Mouse (Mus musculus) MEL (cell line): ENCODE data around the gene Hpcal1. TPM values are rescaled to one million over a fixed set of nuclear protein-coding genes. Genes with fewer than 3 reads are reported as not detected.

Experiments used
- DNase-seq: peaks from one replicate; pipeline ENCODE4 v3.0.0; 2011; ENCODE audit warnings: low read depth, low spot score
- H3K27ac ChIP-seq: 2 replicates; pipeline ENCODE4 v1.5.1; 2012; ENCODE audit warnings: low read depth, mild to moderate bottlenecking, control low read depth, low read length, moderate library complexity; ENCODE audit not compliant: control insufficient read depth
- H3K27me3 ChIP-seq, 2 experiments: fragments of 150-350 bp in 1 of 2; sonication (generic) in 1 of 2; 2 replicates each; pipeline ENCODE4 v1.6.1; 2012; ENCODE audit warnings: low read length in 2 of 2, mild to moderate bottlenecking in 2 of 2, improper control_type of control experiment in 1 of 2, moderate library complexity in 1 of 2; ENCODE audit not compliant: insufficient read depth in 2 of 2, control insufficient read depth in 1 of 2
- H3K36me3 ChIP-seq, 2 experiments: 2 replicates each; pipeline ENCODE4 v1.6.1; 2012 to 2014; ENCODE audit warnings: low read length in 2 of 2, improper control_type of control experiment in 1 of 2, inconsistent platforms in 1 of 2, mild to moderate bottlenecking in 1 of 2; ENCODE audit not compliant: insufficient read depth in 2 of 2, control insufficient read depth in 1 of 2
- H3K4me1 ChIP-seq, 2 experiments: fragments of 150-350 bp in 1 of 2; sonication (generic) in 1 of 2; 2 replicates each; pipeline ENCODE4 v1.6.1; 2012; ENCODE audit warnings: low read length in 2 of 2, improper control_type of control experiment in 1 of 2, mild to moderate bottlenecking in 1 of 2; ENCODE audit not compliant: insufficient read depth in 2 of 2, control insufficient read depth in 1 of 2
- H3K4me3 ChIP-seq, 2 experiments: fragments of 150-350 bp in 1 of 2; sonication (generic) in 1 of 2; 2 replicates each; pipeline ENCODE4 v1.5.1; 2012; ENCODE audit warnings: low read depth in 2 of 2, low read length in 2 of 2, mild to moderate bottlenecking in 2 of 2, moderate library complexity in 2 of 2, control low read depth in 1 of 2, improper control_type of control experiment in 1 of 2; ENCODE audit not compliant: control insufficient read depth in 1 of 2, insufficient read depth in 1 of 2
- H3K79me2 ChIP-seq: 2 replicates; pipeline ENCODE4 v1.6.1; 2012; ENCODE audit warnings: mild to moderate bottlenecking, low read length, moderate library complexity; ENCODE audit not compliant: control insufficient read depth, poor library complexity, insufficient read depth
- H3K9ac ChIP-seq: 2 replicates; pipeline ENCODE4 v1.6.1; 2012; ENCODE audit warnings: low read depth, mild to moderate bottlenecking, control low read depth, low read length, moderate library complexity; ENCODE audit not compliant: control insufficient read depth, poor library complexity, severe bottlenecking
- H3K9me3 ChIP-seq: fragments of 150-350 bp; sonication (generic); replicated peaks from 2 replicates; pipeline ENCODE4 v1.6.1; 2012; ENCODE audit warnings: mild to moderate bottlenecking, low read length, improper control_type of control experiment, moderate library complexity; ENCODE audit not compliant: insufficient read depth
- BHLHE40 ChIP-seq: IDR thresholded peaks from 2 replicates; pipeline ENCODE4 v1.6.1; 2012; ENCODE audit warnings: low read depth, mild to moderate bottlenecking, inconsistent platforms, low read length, improper control_type of control experiment, borderline replicate concordance
- CHD1 ChIP-seq: IDR thresholded peaks from 2 replicates; pipeline ENCODE4 v1.6.1; 2012; ENCODE audit warnings: low read depth, mild to moderate bottlenecking, inconsistent platforms, low read length, improper control_type of control experiment
- CHD2 ChIP-seq: IDR thresholded peaks from 2 replicates; pipeline ENCODE4 v1.6.1; 2011; ENCODE audit warnings: low read length, improper control_type of control experiment
- CTCF ChIP-seq, 3 experiments: IDR thresholded peaks in 2 of 3; conservative IDR thresholded peaks in 1 of 3; 2 replicates each; pipeline ENCODE4 v1.5.1; 2011 to 2012; ENCODE audit warnings: low read length in 3 of 3, low read depth in 2 of 3, mild to moderate bottlenecking in 2 of 3, improper control_type of control experiment in 1 of 3, inconsistent platforms in 1 of 3, mixed read lengths in 1 of 3, moderate library complexity in 1 of 3; ENCODE audit not compliant: control insufficient read depth in 1 of 3, insufficient read depth in 1 of 3, poor library complexity in 1 of 3, severe bottlenecking in 1 of 3
- E2F4 ChIP-seq: IDR thresholded peaks from 2 replicates; pipeline ENCODE4 v1.6.1; 2011; ENCODE audit warnings: low read depth, low read length, improper control_type of control experiment, borderline replicate concordance
- ELF1 ChIP-seq: IDR thresholded peaks from 2 replicates; pipeline ENCODE4 v1.6.1; 2014; ENCODE audit warnings: low read depth, mild to moderate bottlenecking, inconsistent platforms, low read length, improper control_type of control experiment, moderate library complexity
- EP300 ChIP-seq, 2 experiments: IDR thresholded peaks; 2 replicates each; pipeline ENCODE4 v1.6.1; 2011; ENCODE audit warnings: improper control_type of control experiment in 2 of 2, low read length in 2 of 2, low read depth in 1 of 2, mild to moderate bottlenecking in 1 of 2
- ETS1 ChIP-seq: IDR thresholded peaks from 2 replicates; pipeline ENCODE4 v1.6.1; 2012; ENCODE audit warnings: low read depth, mild to moderate bottlenecking, inconsistent platforms, low read length, improper control_type of control experiment, moderate library complexity
- GABPA ChIP-seq: IDR thresholded peaks from 2 replicates; pipeline ENCODE4 v1.6.1; 2012; ENCODE audit warnings: low read depth, mild to moderate bottlenecking, inconsistent platforms, low read length, improper control_type of control experiment, moderate library complexity
- GATA1 ChIP-seq: IDR thresholded peaks from 2 replicates; pipeline ENCODE4 v1.6.1; 2011; ENCODE audit warnings: low read depth, low read length, improper control_type of control experiment
- HCFC1 ChIP-seq: IDR thresholded peaks from 2 replicates; pipeline ENCODE4 v1.6.1; 2012; ENCODE audit warnings: low read depth, mild to moderate bottlenecking, inconsistent platforms, low read length, improper control_type of control experiment, moderate library complexity
- JUND ChIP-seq: IDR thresholded peaks from 2 replicates; pipeline ENCODE4 v1.6.1; 2011; ENCODE audit warnings: low read depth, mild to moderate bottlenecking, improper control_type of control experiment, low read length
- KAT2A ChIP-seq: conservative IDR thresholded peaks from 2 replicates; pipeline ENCODE4 v1.6.1; 2012; ENCODE audit warnings: low read depth, low read length, improper control_type of control experiment, inconsistent platforms
- MAX ChIP-seq: IDR thresholded peaks from 2 replicates; pipeline ENCODE4 v1.6.1; 2011; ENCODE audit warnings: low read length, improper control_type of control experiment
- MAZ ChIP-seq: IDR thresholded peaks from 2 replicates; pipeline ENCODE4 v1.6.1; 2012; ENCODE audit warnings: low read depth, mild to moderate bottlenecking, inconsistent platforms, low read length, improper control_type of control experiment
- MEF2A ChIP-seq: IDR thresholded peaks from 2 replicates; pipeline ENCODE4 v1.6.1; 2014; ENCODE audit warnings: low read depth, mild to moderate bottlenecking, inconsistent platforms, low read length, improper control_type of control experiment; ENCODE audit not compliant: poor library complexity, insufficient replicate concordance, severe bottlenecking; ENCODE audit errors: extremely low read depth
- MXI1 ChIP-seq: IDR thresholded peaks from 2 replicates; pipeline ENCODE4 v1.6.1; 2011; ENCODE audit warnings: mild to moderate bottlenecking, low read depth, low read length, improper control_type of control experiment
- MYB ChIP-seq: IDR thresholded peaks from 2 replicates; pipeline ENCODE4 v1.6.1; 2011; ENCODE audit warnings: mild to moderate bottlenecking, low read depth, low read length, improper control_type of control experiment
- MYC ChIP-seq: IDR thresholded peaks from 2 replicates; pipeline ENCODE4 v1.6.1; 2011; ENCODE audit warnings: low read depth, mild to moderate bottlenecking, low read length, improper control_type of control experiment, moderate library complexity
- NELFE ChIP-seq: IDR thresholded peaks from 2 replicates; pipeline ENCODE4 v1.6.1; 2011; ENCODE audit warnings: low read depth, low read length, improper control_type of control experiment
- NRF1 ChIP-seq: IDR thresholded peaks from 2 replicates; pipeline ENCODE4 v1.6.1; 2014; ENCODE audit warnings: low read depth, mild to moderate bottlenecking, inconsistent platforms, low read length, improper control_type of control experiment, moderate library complexity; ENCODE audit not compliant: poor library complexity, insufficient read depth, severe bottlenecking
- POLR2A ChIP-seq, 2 experiments: IDR thresholded peaks; 2 replicates each; pipeline ENCODE4 v1.6.1; 2011 to 2012; ENCODE audit warnings: low read length in 2 of 2, mild to moderate bottlenecking in 2 of 2, control low read depth in 1 of 2, improper control_type of control experiment in 1 of 2, low read depth in 1 of 2, moderate library complexity in 1 of 2; ENCODE audit not compliant: control insufficient read depth in 1 of 2, insufficient read depth in 1 of 2, poor library complexity in 1 of 2
- POLR2AphosphoS2 ChIP-seq: IDR thresholded peaks from 2 replicates; pipeline ENCODE4 v1.6.1; 2011; ENCODE audit warnings: low read length, improper control_type of control experiment
- POLR2AphosphoS5 ChIP-seq: IDR thresholded peaks from 2 replicates; pipeline ENCODE4 v1.6.1; 2012; ENCODE audit warnings: low read depth, borderline replicate concordance, mild to moderate bottlenecking, inconsistent platforms, low read length, moderate library complexity, mixed read lengths
- RAD21 ChIP-seq: IDR thresholded peaks from 2 replicates; pipeline ENCODE4 v1.6.1; 2011; ENCODE audit warnings: mild to moderate bottlenecking, low read depth, low read length, improper control_type of control experiment
- RCOR1 ChIP-seq: IDR thresholded peaks from 2 replicates; pipeline ENCODE4 v1.6.1; 2012; ENCODE audit warnings: low read depth, mild to moderate bottlenecking, inconsistent platforms, low read length, improper control_type of control experiment
- SIN3A ChIP-seq: IDR thresholded peaks from 2 replicates; pipeline ENCODE4 v1.6.1; 2012; ENCODE audit warnings: low read length, improper control_type of control experiment, inconsistent platforms
- SMC3 ChIP-seq: IDR thresholded peaks from 2 replicates; pipeline ENCODE4 v1.6.1; 2011; ENCODE audit warnings: low read depth, low read length, improper control_type of control experiment
- TAL1 ChIP-seq: IDR thresholded peaks from 2 replicates; pipeline ENCODE4 v1.6.1; 2012; ENCODE audit warnings: mild to moderate bottlenecking, inconsistent platforms, low read length, moderate library complexity, mixed read lengths
- TCF12 ChIP-seq: IDR thresholded peaks from 2 replicates; pipeline ENCODE4 v1.6.1; 2014; ENCODE audit warnings: low read depth, mild to moderate bottlenecking, inconsistent platforms, low read length, improper control_type of control experiment, moderate library complexity
- UBTF ChIP-seq: IDR thresholded peaks from 2 replicates; pipeline ENCODE4 v1.6.1; 2012; ENCODE audit warnings: low read depth, mild to moderate bottlenecking, inconsistent platforms, low read length, improper control_type of control experiment, moderate library complexity, borderline replicate concordance; ENCODE audit not compliant: insufficient read depth
- USF1 ChIP-seq: IDR thresholded peaks from 2 replicates; pipeline ENCODE4 v1.6.1; 2014; ENCODE audit warnings: low read depth, mild to moderate bottlenecking, inconsistent platforms, low read length, improper control_type of control experiment, moderate library complexity
- USF2 ChIP-seq, 2 experiments: IDR thresholded peaks; 2 replicates each; pipeline ENCODE4 v1.6.1; 2011 to 2012; ENCODE audit warnings: improper control_type of control experiment in 2 of 2, low read length in 2 of 2, borderline replicate concordance in 1 of 2, inconsistent platforms in 1 of 2, low read depth in 1 of 2, mild to moderate bottlenecking in 1 of 2; ENCODE audit not compliant: insufficient read depth in 1 of 2
- ZC3H11A ChIP-seq: IDR thresholded peaks from 2 replicates; pipeline ENCODE4 v1.6.1; 2012; ENCODE audit warnings: low read depth, mild to moderate bottlenecking, inconsistent platforms, low read length, improper control_type of control experiment
- ZKSCAN1 ChIP-seq: IDR thresholded peaks from 2 replicates; pipeline ENCODE4 v1.6.1; 2012; ENCODE audit warnings: low read depth, mild to moderate bottlenecking, inconsistent platforms, low read length, improper control_type of control experiment, moderate library complexity
- ZMIZ1 ChIP-seq: IDR thresholded peaks from 2 replicates; pipeline ENCODE4 v1.6.1; 2012; ENCODE audit warnings: low read depth, mild to moderate bottlenecking, inconsistent platforms, low read length, improper control_type of control experiment, moderate library complexity
- ZNF384 ChIP-seq: IDR thresholded peaks from 2 replicates; pipeline ENCODE4 v1.6.1; 2012; ENCODE audit warnings: low read depth, mild to moderate bottlenecking, inconsistent platforms, low read length, improper control_type of control experiment
- polyA plus RNA-seq, 2 experiments: library from polyadenylated mRNA; stranded (reverse) in 1 of 2; unstranded in 1 of 2; fragments of >175 nt in 1 of 2; fragments of >200 nt in 1 of 2; gene quantifications; 2 replicates each; pipeline versions ENCODE4 v1.2.1 to v1.2.4; 2012; ENCODE audit warnings: low replicate concordance in 2 of 2, low read depth in 1 of 2; ENCODE audit not compliant: insufficient read length in 2 of 2, insufficient read depth in 1 of 2, missing spikeins in 1 of 2
- total RNA-seq: library from RNA; depleted of rRNA; stranded (reverse); fragments of 300-350 nt; gene quantifications from 2 replicates; pipeline ENCODE4 v1.2.3, GENCODE M21; 2012

Hpcal1 gene
- total and polyA plus RNA-seq, 3 experiments: 9.1 to 23.0 TPM; not detected in 1

DNA sequence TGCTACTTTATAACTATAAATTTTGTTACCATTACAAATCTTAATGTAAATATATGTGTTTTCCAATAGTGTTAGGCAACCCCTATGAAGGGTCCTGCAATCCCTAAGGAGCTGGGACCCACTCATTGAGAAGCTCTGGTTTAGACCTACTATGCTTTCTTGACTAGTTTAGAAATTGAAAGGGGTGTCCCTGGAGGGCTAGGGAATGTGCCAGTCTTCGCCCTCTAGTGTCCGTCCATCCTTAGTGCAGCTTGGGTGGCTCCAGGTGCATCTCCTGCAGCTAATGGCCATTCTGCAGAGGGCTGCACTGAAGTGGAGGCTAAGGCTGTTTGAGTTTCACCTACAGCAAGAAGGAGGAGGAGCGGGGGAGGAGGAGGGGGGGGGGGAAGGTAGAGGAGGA, 87.7 kb downstream of the Hpcal1 start:
- DNase-seq: peak; percentile 50
- H3K9ac ChIP-seq: no peak overlapping the region
- no peaks in the 10 kb centered on the region for H3K79me2 ChIP-seq
- H3K27ac ChIP-seq: no peak overlapping the region
- no peak overlapping the region for H3K4me3 ChIP-seq
- TF ChIP-seq BHLHE40 (no peak), GABPA (no peak), TAL1 (no peak), USF1 (no peak), JUND (no peak), RAD21 (peak; percentile 49), SMC3 (peak; percentile 75), NELFE (no peak), ZNF384 (no peak), TCF12 (no peak), POLR2A (IDR thresholded peaks at IDR 0.05; ENCODE audit: control insufficient read depth in 1 of 2, insufficient read depth in 1 of 2, low read depth in 1 of 2, low read length in 2 of 2, poor library complexity in 1 of 2) (no peak), ZMIZ1 (no peak), EP300 (IDR thresholded peaks at IDR 0.05; ENCODE audit: low read depth in 1 of 2, low read length in 2 of 2) (no peak), MYC (no peak), E2F4 (no peak), USF2 (IDR thresholded peaks at IDR 0.05; ENCODE audit: borderline replicate concordance in 1 of 2, insufficient read depth in 1 of 2, low read depth in 1 of 2, low read length in 2 of 2) (no peak), POLR2AphosphoS5 (no peak), ETS1 (no peak), ZKSCAN1 (peak; percentile 93), SIN3A (no peak), KAT2A (no peak), NRF1 (no peak), MAX (no peak), CHD1 (no peak), MXI1 (no peak), POLR2AphosphoS2 (no peak), UBTF (no peak), HCFC1 (no peak), ELF1 (no peak), CHD2 (no peak), ZC3H11A (peak; percentile 25; the same call in 1 of the 2 replicates), MYB (no peak), CTCF (IDR thresholded peaks at IDR 0.05 in 2 of 3, conservative IDR thresholded peaks at IDR 0.05 in 1 of 3; ENCODE audit: control insufficient read depth in 1 of 3, insufficient read depth in 1 of 3, low read depth in 2 of 3, low read length in 3 of 3, poor library complexity in 1 of 3, severe bottlenecking in 1 of 3) (peak; percentile 55 to 71 (median 65)), MEF2A (no peak), GATA1 (no peak), MAZ (no peak), RCOR1 (no peak)
- H3K4me1 ChIP-seq: peaks cover 0 to 3% of the 10 kb centered on the region in 2 experiments; a peak in 1 of 4 replicates
- no peaks in the 10 kb centered on the region for H3K9me3 ChIP-seq
- no peaks in the 10 kb centered on the region for H3K27me3 ChIP-seq
- H3K36me3 ChIP-seq: peaks cover 0 to 2% of the 10 kb centered on the region in 2 experiments; a peak in 1 of 4 replicates
